Mouse (Mus musculus): Measurements from ENCODE around the gene Rerg. TPM values are rescaled to one million over a fixed set of nuclear protein-coding genes. Genes with fewer than 3 reads are reported as not detected.

Rerg gene
- polyA plus RNA-seq, 1 experiment from 2014 or later = 2.5 TPM

DNA sequence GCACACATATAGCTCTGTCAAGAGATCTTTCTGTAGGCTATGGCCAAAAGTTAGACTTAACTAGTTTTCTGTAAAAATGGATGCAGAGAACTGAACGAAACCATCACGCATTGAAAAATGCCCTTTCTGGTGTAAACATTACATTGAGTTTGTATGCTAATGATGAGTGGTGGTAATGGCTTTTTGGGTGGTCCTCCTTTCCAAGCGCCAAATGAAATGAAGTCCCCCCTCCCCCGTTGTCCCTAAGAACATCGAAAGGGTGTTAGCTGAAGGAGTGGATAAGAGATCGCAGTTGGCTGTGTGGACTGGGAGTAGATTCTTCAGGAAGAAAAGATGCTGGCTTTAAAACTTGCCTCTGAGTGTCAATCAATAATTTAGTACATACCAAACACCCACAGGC, 20.3 kb upstream of the Rerg start:
- ATAC-seq (ENCODE audit: low FRiP score, low read depth) = no peak
- no peak overlapping the region for H3K9ac ChIP-seq (replicated peaks)
- WGBS = 91% methylated on average over 6 of the region's 6 CpGs

DNA sequence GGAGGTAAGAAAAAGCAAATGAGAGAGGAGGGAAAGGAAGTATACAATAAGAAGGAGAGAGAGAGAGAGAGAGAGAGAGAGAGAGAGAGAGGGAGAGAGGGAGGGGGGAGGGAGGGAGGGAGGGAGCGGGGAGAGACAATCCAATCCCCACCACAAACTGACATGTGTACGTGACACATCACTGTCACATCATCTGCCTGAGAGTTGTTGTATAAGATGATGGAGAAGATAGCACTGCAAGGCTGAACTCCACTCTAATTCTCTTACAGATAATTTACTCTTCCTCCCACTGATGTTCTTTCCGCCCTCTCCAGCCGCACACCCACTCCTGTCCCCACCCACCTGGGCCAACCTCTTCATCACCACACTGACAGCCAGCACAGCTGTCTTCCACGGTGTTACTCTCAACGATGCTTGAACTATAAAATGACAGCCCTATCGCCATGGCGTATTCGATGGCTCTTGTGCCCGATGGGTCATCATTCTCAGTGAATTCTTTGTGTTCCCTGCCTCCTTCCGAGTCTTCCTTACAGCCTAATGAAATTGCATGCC, 18.2 kb upstream of the Rerg start:
- Histone ChIP-seq H3K4me3 (no peak overlapping the region), H3K4me1 (no peaks in the 10 kb centered on the region), H3K27ac (replicated peaks) (no peak overlapping the region), H3K27me3 (no peaks in the 10 kb centered on the region), H3K4me2 (replicated peaks) (no peak overlapping the region), H3K9me3 (no peaks in the 10 kb centered on the region), H3K36me3 (no peaks in the 10 kb centered on the region), H3K9ac (replicated peaks) (no peak overlapping the region)
- no peak for ATAC-seq (ENCODE audit: low FRiP score, low read depth)
- 70% methylated on average over 10 of the region's 11 CpGs for WGBS

More for the DNA sequence above, 20.3 kb upstream of the Rerg start:
- no peaks in the 10 kb centered on the region for H3K9me3 ChIP-seq
- H3K4me3 ChIP-seq = no peak overlapping the region
- H3K27me3 ChIP-seq = no peaks in the 10 kb centered on the region
- H3K4me2 ChIP-seq (replicated peaks) = no peak overlapping the region
- no peak overlapping the region for H3K27ac ChIP-seq (replicated peaks)
- H3K36me3 ChIP-seq = no peaks in the 10 kb centered on the region
- H3K4me1 ChIP-seq = no peaks in the 10 kb centered on the region

DNA sequence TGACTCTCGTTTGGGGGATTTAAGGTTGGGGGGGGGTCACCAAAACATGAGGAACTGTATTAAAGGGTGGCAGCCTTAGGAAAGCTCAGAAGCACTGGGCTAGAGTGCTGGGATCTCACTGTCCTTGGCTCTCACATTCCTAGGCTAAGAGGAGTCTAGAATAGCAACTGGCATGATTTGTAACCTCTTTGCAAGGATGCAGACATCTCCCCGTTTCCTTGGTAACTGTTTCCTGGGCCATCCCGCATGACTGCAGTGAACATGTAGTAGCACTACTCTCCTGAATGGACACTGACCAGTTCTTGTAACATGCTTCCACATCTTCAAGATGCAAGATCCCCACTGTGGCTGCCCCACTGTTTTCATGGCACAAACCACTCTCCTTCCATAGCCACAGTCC, 17.1 kb upstream of the Rerg start:
- Histone ChIP-seq H3K27me3 (no peaks in the 10 kb centered on the region), H3K27ac (replicated peaks) (no peak overlapping the region), H3K4me1 (no peaks in the 10 kb centered on the region), H3K9me3 (no peaks in the 10 kb centered on the region), H3K36me3 (no peaks in the 10 kb centered on the region), H3K4me3 (no peak overlapping the region), H3K4me2 (replicated peaks) (no peak overlapping the region), H3K9ac (replicated peaks) (no peak overlapping the region)
- ATAC-seq (ENCODE audit: low FRiP score, low read depth) = no peak
- 81% methylated on average over 3 of the region's 3 CpGs for WGBS

DNA sequence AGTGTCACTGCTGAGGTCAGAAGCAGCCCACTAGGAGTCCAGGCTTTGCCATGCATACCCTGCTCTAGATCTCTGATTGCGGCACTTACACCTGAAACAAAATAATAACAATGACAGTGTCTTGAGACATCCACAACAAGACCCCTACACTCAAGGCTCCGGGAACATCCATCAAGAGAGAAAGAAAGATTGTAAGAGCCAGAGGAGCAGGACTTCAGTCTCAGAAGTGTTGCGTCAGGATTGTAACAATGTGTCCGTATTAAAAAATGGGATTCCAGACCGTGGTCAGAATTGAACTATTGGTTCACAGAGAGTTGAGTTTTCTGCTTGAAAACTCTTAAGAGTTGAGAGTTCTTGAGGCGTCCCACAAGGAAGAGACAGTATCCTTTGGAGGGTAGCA, 10.3 kb upstream of the Rerg start:
- Histone ChIP-seq H3K4me2 (replicated peaks) (no peak overlapping the region), H3K9me3 (no peaks in the 10 kb centered on the region), H3K9ac (replicated peaks) (no peak overlapping the region), H3K4me3 (no peak overlapping the region), H3K27me3 (no peaks in the 10 kb centered on the region), H3K4me1 (no peaks in the 10 kb centered on the region), H3K36me3 (no peaks in the 10 kb centered on the region), H3K27ac (replicated peaks) (no peak overlapping the region)
- ATAC-seq (ENCODE audit: low FRiP score, low read depth) = no peak
- 86% methylated on average over 6 of the region's 6 CpGs for WGBS

DNA sequence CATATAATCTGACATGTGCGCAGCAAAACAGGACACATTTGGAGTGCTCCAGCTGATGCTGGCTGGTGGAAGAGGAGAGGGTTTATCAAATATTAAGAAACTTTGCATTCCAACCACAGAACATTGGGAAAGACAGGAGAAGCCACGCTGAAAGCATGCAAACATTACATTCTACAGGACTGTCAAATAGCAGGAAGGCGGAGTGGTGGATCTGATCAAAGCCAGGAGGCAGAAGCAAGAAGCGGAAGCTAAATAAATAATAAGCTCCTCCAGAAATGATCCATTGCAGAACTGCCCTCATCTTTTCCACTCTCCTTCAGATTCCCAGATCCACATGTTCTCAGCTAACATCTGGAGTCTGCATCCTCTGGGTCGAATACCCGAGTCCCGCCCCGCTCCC, 9.8 kb upstream of the Rerg start:
- 74% methylated on average over 8 of the region's 8 CpGs for WGBS
- Histone ChIP-seq H3K9ac (replicated peaks) (no peak overlapping the region), H3K27me3 (no peaks in the 10 kb centered on the region), H3K36me3 (no peaks in the 10 kb centered on the region), H3K27ac (replicated peaks) (no peak overlapping the region), H3K4me2 (replicated peaks) (no peak overlapping the region), H3K4me1 (no peaks in the 10 kb centered on the region), H3K9me3 (no peaks in the 10 kb centered on the region), H3K4me3 (no peak overlapping the region)
- no peak for ATAC-seq (ENCODE audit: low FRiP score, low read depth)

DNA sequence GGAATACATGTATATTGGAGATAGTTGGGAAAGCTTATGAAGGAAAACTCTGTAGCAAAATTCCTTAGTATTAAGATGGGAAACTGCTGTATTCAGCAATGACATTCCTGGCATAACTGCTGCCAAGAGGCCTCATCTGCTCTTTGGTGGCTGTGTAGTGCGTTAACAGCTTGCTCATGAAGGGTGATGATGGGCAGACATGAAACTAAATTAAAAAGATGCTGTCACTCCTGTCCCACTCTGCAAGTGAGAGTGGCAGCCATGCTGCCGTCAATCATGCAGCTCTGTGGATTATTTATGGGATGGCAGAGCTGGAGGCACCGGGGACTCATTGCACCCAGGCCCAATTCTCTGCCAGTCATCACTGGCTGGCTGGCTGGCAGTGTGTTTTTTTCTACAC, 8.7 kb upstream of the Rerg start:
- Histone ChIP-seq H3K9me3 (no peaks in the 10 kb centered on the region), H3K27me3 (no peaks in the 10 kb centered on the region), H3K9ac (replicated peaks) (no peak overlapping the region), H3K4me2 (replicated peaks) (no peak overlapping the region), H3K27ac (replicated peaks) (no peak overlapping the region), H3K36me3 (no peaks in the 10 kb centered on the region), H3K4me1 (no peaks in the 10 kb centered on the region), H3K4me3 (no peak overlapping the region)
- 73% methylated on average over 3 of the region's 3 CpGs for WGBS
- no peak for ATAC-seq (ENCODE audit: low FRiP score, low read depth)

DNA sequence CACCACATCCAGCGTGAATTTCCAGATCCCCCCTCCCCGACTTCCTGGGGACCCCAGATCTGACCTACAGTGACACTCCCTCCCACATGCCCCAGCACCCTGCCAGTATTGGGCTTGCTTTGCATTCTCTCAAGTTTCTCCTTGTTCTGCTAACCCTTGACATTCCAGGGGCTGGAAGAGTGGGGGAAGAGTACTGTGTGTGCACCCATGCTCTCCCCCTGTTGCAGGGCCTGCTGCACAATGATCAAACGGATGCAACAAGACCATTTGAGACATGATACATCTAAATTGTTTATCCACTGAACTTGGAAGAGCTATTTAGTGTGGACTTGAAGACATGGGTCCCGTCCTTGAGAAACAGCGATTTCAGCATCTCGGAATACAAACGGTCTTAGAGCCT, 349 bp upstream of the Rerg start:
- Histone ChIP-seq H3K9ac (replicated peaks) (no peak overlapping the region), H3K4me3 (no peak overlapping the region), H3K27me3 (peaks cover 29% of the 10 kb centered on the region), H3K9me3 (no peaks in the 10 kb centered on the region), H3K4me1 (peaks cover 5% of the 10 kb centered on the region), H3K4me2 (replicated peaks) (no peak overlapping the region), H3K36me3 (no peaks in the 10 kb centered on the region), H3K27ac (replicated peaks) (no peak overlapping the region)
- no peak for ATAC-seq (ENCODE audit: low FRiP score, low read depth)
- WGBS = 42% methylated on average over 7 of the region's 7 CpGs

DNA sequence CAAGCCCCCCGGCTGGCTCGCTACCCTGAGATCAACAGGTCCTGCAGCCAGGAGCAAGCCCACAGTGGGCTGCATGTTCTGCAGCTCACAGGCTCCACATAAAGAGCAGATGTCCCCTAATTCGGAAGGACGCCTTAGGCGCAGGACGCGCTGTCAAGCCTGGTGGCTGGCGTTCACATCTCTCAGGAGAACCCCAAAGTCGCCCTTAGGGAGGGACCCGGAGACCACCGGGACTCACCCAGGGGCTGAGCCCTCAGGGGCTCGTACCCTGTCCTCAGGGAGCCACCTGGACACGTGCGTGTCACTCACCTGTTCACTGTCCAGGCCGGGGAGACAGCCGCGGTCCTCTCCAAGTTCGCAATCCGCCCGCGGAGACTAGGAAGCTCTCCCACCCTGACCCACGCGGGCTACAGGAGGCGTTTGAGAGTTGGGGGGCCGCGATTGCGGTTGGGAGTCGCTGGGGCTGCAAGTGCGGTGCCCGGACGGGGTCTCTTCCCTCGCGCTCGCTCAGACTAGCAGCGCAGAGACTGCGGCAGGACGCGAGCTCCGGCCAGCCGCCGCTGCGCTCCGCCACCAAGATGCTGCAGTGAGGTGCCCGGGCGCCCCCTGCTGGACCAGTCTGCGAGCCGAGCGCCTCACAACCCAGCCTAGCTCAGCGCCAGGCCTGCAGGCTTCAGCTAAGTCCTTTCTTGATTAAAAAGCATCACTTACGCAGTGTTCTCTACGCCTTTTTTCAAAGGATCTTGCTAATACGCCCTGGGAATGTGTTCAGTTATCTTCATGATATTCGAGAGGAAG, 927 bp downstream of the Rerg start:
- Histone ChIP-seq H3K4me2 (replicated peaks) (peak overlapping the region; percentile 97), H3K4me3 (peak overlapping the region; percentile 51), H3K9ac (replicated peaks) (peak overlapping the region; percentile 59), H3K4me1 (peaks cover 5% of the 10 kb centered on the region), H3K27ac (replicated peaks) (no peak overlapping the region), H3K36me3 (no peaks in the 10 kb centered on the region), H3K27me3 (peaks cover 29% of the 10 kb centered on the region), H3K9me3 (no peaks in the 10 kb centered on the region)
- peak; percentile 92 for ATAC-seq (ENCODE audit: low FRiP score, low read depth)
- WGBS = under 1% methylated on average over 53 of the region's 53 CpGs

DNA sequence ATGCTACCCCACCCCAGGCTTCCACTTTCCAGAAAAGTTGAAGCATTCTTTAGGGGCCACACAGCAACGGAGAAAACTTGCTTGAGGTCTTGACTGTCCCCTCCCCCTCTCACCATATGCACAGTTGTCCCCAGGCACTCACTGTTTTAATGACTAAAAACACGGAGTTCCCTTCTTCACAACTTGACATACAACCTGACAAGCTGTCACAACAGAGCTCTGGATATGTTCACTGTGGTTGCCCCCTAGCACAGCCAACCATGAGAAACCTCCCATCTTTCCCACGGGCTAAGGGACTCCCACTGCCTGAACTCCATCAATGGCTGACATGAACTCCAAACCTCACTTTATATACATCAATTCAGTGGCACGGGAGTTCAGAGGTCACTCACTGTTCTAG, 3.5 kb downstream of the Rerg start:
- Histone ChIP-seq H3K4me2 (replicated peaks) (no peak overlapping the region), H3K27ac (replicated peaks) (no peak overlapping the region), H3K4me3 (no peak overlapping the region), H3K9me3 (no peaks in the 10 kb centered on the region), H3K9ac (replicated peaks) (no peak overlapping the region), H3K27me3 (peaks cover 32% of the 10 kb centered on the region), H3K36me3 (no peaks in the 10 kb centered on the region), H3K4me1 (peaks cover 5% of the 10 kb centered on the region)
- WGBS = 65% methylated on average over 4 of the region's 4 CpGs
- ATAC-seq (ENCODE audit: low FRiP score, low read depth) = no peak

DNA sequence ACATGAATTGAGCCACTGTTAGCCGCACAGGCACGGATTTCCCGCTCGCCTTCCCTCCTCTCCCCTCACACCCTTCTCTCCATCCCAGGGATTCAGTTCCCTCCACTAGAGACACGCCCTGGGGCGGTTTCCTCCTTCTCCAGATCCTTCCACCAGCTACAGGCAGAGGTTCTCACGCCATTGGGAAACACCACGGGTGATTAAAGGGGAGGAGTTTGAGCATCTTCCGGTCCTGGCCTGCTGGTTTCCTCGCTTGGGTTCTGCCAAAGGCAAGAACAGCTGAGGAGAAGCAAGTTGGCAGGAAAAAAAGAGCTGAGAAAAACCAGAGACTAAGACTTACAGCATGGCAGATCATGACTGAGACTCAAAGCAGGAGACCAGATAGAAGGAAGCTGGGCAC, 6.7 kb downstream of the Rerg start:
- Histone ChIP-seq H3K4me3 (no peak overlapping the region), H3K9me3 (no peaks in the 10 kb centered on the region), H3K4me2 (replicated peaks) (no peak overlapping the region), H3K9ac (replicated peaks) (no peak overlapping the region), H3K27me3 (peaks cover 15% of the 10 kb centered on the region), H3K27ac (replicated peaks) (no peak overlapping the region), H3K4me1 (no peaks in the 10 kb centered on the region), H3K36me3 (no peaks in the 10 kb centered on the region)
- no peak for ATAC-seq (ENCODE audit: low FRiP score, low read depth)
- WGBS = 70% methylated on average over 10 of the region's 10 CpGs

DNA sequence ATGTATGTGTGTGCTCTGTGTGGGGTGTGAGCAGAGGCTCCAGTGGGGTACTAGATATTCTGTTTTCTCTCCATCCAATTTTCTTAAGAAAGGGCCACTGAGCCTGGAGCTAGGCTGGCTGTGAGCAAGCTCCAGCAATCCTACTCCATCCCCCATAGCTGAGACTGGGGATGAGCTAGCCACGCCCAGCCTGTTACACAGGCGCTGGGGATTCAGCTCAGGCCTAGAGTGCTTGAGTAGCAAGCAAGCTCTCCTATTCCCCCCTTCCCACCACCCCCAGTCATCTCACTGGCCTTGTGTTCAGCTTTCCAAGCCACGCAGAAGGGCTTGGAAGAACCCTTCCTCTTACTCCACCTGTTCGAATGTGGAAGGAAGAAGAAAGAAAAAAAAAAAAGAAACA, 7.2 kb downstream of the Rerg start:
- H3K36me3 ChIP-seq = no peaks in the 10 kb centered on the region
- no peaks in the 10 kb centered on the region for H3K9me3 ChIP-seq
- ATAC-seq (ENCODE audit: low FRiP score, low read depth) = no peak
- no peaks in the 10 kb centered on the region for H3K4me1 ChIP-seq
- no peak overlapping the region for H3K9ac ChIP-seq (replicated peaks)
- WGBS = 73% methylated on average over 4 of the region's 4 CpGs
- no peak overlapping the region for H3K27ac ChIP-seq (replicated peaks)
- H3K4me3 ChIP-seq = no peak overlapping the region
- no peak overlapping the region for H3K4me2 ChIP-seq (replicated peaks)
- peaks cover 10% of the 10 kb centered on the region for H3K27me3 ChIP-seq

DNA sequence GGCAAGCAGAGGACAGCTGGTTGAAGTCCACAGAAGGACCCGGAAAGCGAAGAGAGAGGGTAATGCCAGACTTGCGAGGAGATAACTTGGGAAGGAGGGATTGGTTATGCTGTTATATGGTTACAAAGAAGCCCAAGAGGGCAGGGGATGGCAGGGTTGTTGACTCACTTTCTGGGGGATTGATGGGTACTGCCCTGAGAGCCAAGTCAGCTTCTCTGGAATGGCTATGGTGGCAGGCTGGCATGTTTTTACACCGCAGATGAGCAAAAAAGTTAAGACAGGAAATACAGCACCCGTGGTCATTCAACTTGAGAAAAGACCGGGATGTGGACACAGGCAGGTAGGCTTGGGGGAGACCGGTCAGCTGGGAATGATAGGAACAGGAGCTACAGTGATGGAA, 7.8 kb downstream of the Rerg start:
- Histone ChIP-seq H3K36me3 (no peaks in the 10 kb centered on the region), H3K9me3 (no peaks in the 10 kb centered on the region), H3K27me3 (peaks cover 5% of the 10 kb centered on the region; the same call in 1 of the 2 replicates), H3K4me1 (no peaks in the 10 kb centered on the region), H3K27ac (replicated peaks) (no peak overlapping the region), H3K4me2 (replicated peaks) (no peak overlapping the region), H3K4me3 (no peak overlapping the region), H3K9ac (replicated peaks) (no peak overlapping the region)
- no peak for ATAC-seq (ENCODE audit: low FRiP score, low read depth)
- 94% methylated on average over 7 of the region's 7 CpGs for WGBS
